Mouse (Mus musculus) kidney, postnatal 36 days (tissue): ENCODE measurements around the gene Ifitm10.
"Not testable (repeated sequence)": the region's sequence is repeated elsewhere in the genome, so short reads cannot be mapped to it uniquely, and the experiment has no call there.

Experiments used
- DNase-seq, 2 experiments: peaks; one replicate each; pipeline ENCODE4 v3.0.0; 2021 to 2022; ENCODE audit warnings: mixed read lengths in 2 of 2

Ifitm10 gene

GRCm38 (mm10) chr7:142373641-142374412 lies at the start of gene Ifitm10:
Gene Ifitm10, minus strand, starts transcription at chr7:142373753.
- DNase-seq: peak; percentile 46 to 58

GRCm38 (mm10) chr7:142421826-142422225 lies 48.3 kb upstream of the Ifitm10 start:
- DNase-seq: no peak

- no peak for DNase-seq
Measured at GRCm38 (mm10) chr7:142419887-142420286, 46.3 kb upstream of the Ifitm10 start.

- no peak for DNase-seq
Measured at GRCm38 (mm10) chr7:142418679-142419078, 45.1 kb upstream of the Ifitm10 start.

GRCm38 (mm10) chr7:142418027-142418426 lies 44.5 kb upstream of the Ifitm10 start:
- no peak for DNase-seq

GRCm38 (mm10) chr7:142416225-142416624 lies 42.7 kb upstream of the Ifitm10 start:
- no peak for DNase-seq

- DNase-seq: peak in 1 of 2 experiments; percentile 45
Measured at GRCm38 (mm10) chr7:142415314-142415713, 41.8 kb upstream of the Ifitm10 start.

- no peak for DNase-seq
Measured at GRCm38 (mm10) chr7:142413285-142413684, 39.7 kb upstream of the Ifitm10 start.

- no peak for DNase-seq
Measured at GRCm38 (mm10) chr7:142409603-142410002, 36.0 kb upstream of the Ifitm10 start.

GRCm38 (mm10) chr7:142408686-142409085 lies 35.1 kb upstream of the Ifitm10 start:
- no peak for DNase-seq

GRCm38 (mm10) chr7:142407935-142408334 lies 34.4 kb upstream of the Ifitm10 start:
- DNase-seq: no peak

- not testable (repeated sequence) for DNase-seq
Measured at GRCm38 (mm10) chr7:142405134-142405533, 31.6 kb upstream of the Ifitm10 start.

GRCm38 (mm10) chr7:142403591-142403990 lies 30.0 kb upstream of the Ifitm10 start:
- no peak for DNase-seq

GRCm38 (mm10) chr7:142400750-142401142 lies 27.2 kb upstream of the Ifitm10 start:
- DNase-seq: peak; percentile 36 to 55

GRCm38 (mm10) chr7:142400112-142400749 lies 26.7 kb upstream of the Ifitm10 start:
- DNase-seq: no peak

GRCm38 (mm10) chr7:142399250-142399649 lies 25.7 kb upstream of the Ifitm10 start:
- no peak for DNase-seq

GRCm38 (mm10) chr7:142398052-142398451 lies 24.5 kb upstream of the Ifitm10 start:
- peak; percentile 46 to 54 for DNase-seq

GRCm38 (mm10) chr7:142396611-142397010 lies 23.1 kb upstream of the Ifitm10 start:
- no peak for DNase-seq

GRCm38 (mm10) chr7:142395472-142395871 lies 21.9 kb upstream of the Ifitm10 start:
- no peak for DNase-seq

- no peak for DNase-seq
Measured at GRCm38 (mm10) chr7:142394261-142395190, 21.0 kb upstream of the Ifitm10 start.

GRCm38 (mm10) chr7:142393191-142393590 lies 19.6 kb upstream of the Ifitm10 start:
- DNase-seq: peak; percentile 70 to 77

- DNase-seq: no peak
Measured at GRCm38 (mm10) chr7:142391609-142392008, 18.1 kb upstream of the Ifitm10 start.

GRCm38 (mm10) chr7:142391108-142391507 lies 17.6 kb upstream of the Ifitm10 start:
- DNase-seq: no peak
